Mouse (Mus musculus): ENCODE measurements around the gene Pin1.

GRCm38 (mm10) chr9:20665925-20666324, 14.0 kb downstream of the Pin1 start:
- TF ChIP-seq CTCF (IDR thresholded peaks at IDR 0.05; ENCODE audit: borderline replicate concordance, control insufficient read depth, extremely low read depth, insufficient read depth, low read length, poor library complexity) = no peak
- no peak for TF ChIP-seq POLR2A (IDR thresholded peaks at IDR 0.05; ENCODE audit: control insufficient read depth, extremely low read depth, insufficient read depth, low read length, poor library complexity)

All from thymus, adult 2 months (tissue).